Mouse (Mus musculus) heart, embryonic 11.5 days (tissue): ENCODE data around the gene Cox4i1. TPM values are rescaled to one million over a fixed set of nuclear protein-coding genes. Genes with fewer than 3 reads are reported as not detected.

Experiments used
- ATAC-seq: fragments of 200-750 bp; cut with Nextera tagmentation; replicated peaks from 2 replicates; pipeline ENCODE4 v1.8.0; 2017; ENCODE audit warnings: moderate library complexity; ENCODE audit not compliant: insufficient number of reproducible peaks, low FRiP score, low TSS enrichment
- H3K27ac ChIP-seq: fragments of 300-500 bp; sonication (generic); 2 replicates; pipeline ENCODE4 v1.5.1; 2014; ENCODE audit warnings: mild to moderate bottlenecking, low read depth, low read length
- H3K27me3 ChIP-seq: fragments of 300-500 bp; sonication (generic); 2 replicates; pipeline ENCODE4 v1.6.1; 2014; ENCODE audit warnings: mild to moderate bottlenecking, low read length, mixed read lengths; ENCODE audit not compliant: control insufficient read depth, insufficient read depth
- H3K36me3 ChIP-seq: fragments of 300-500 bp; sonication (generic); 2 replicates; pipeline ENCODE4 v1.6.1; 2014; ENCODE audit warnings: mild to moderate bottlenecking, low read length, moderate library complexity, mixed read lengths; ENCODE audit not compliant: control insufficient read depth, insufficient read depth
- H3K4me1 ChIP-seq: fragments of 300-500 bp; sonication (generic); 2 replicates; pipeline ENCODE4 v1.6.1; 2014; ENCODE audit warnings: low read length; ENCODE audit not compliant: control insufficient read depth, insufficient read depth
- H3K4me2 ChIP-seq: fragments of 300-500 bp; sonication (generic); 2 replicates; pipeline ENCODE4 v1.6.1; 2014; ENCODE audit warnings: mild to moderate bottlenecking, moderate library complexity
- H3K4me3 ChIP-seq: fragments of 300-500 bp; sonication (generic); 2 replicates; pipeline ENCODE4 v1.5.1; 2014; ENCODE audit warnings: low read depth, low read length
- H3K9ac ChIP-seq: fragments of 300-500 bp; sonication (generic); 2 replicates; pipeline ENCODE4 v1.6.1; 2014; ENCODE audit warnings: mild to moderate bottlenecking, low read depth, low read length, moderate library complexity
- H3K9me3 ChIP-seq: fragments of 300-500 bp; sonication (generic); replicated peaks from 2 replicates; pipeline ENCODE4 v1.6.1; 2016; ENCODE audit warnings: low read length; ENCODE audit not compliant: control insufficient read depth
- WGBS: fragments of 180-500 bp; shearing (Covaris S2); extraction: QIAGEN DNeasy Blood & Tissue Kit; methylation state at CpG from one replicate; pipeline ENCODE4 v1.1.7; 2014; ENCODE audit not compliant: insufficient replicate concordance; 5-methylcytosine and 5-hydroxymethylcytosine counted together
- polyA plus RNA-seq: library from polyadenylated mRNA; unstranded; fragments of >200 nt; fragmentation: Nextera tagmentation; extraction: Ambion mirVana; gene quantifications from 2 replicates; pipeline ENCODE4 v1.2.1, GENCODE M21; 2014

Gene Cox4i1
- polyA plus RNA-seq, 1 experiment from 2014 or later = 1,603 TPM

- Histone ChIP-seq H3K9me3 (no peaks in the 10 kb centered on the region), H3K4me2 (no peak overlapping the region), H3K4me1 (peaks cover 3% of the 10 kb centered on the region; the same call in 1 of the 2 replicates), H3K4me3 (no peak overlapping the region), H3K27ac (no peak overlapping the region), H3K36me3 (no peaks in the 10 kb centered on the region), H3K9ac (no peak overlapping the region), H3K27me3 (no peaks in the 10 kb centered on the region)
- no peak for ATAC-seq
- WGBS = 78% methylated on average over 7 of the region's 7 CpGs
Measured at GRCm38 (mm10) chr8:120644663-120645062, 23.4 kb upstream of the Cox4i1 start.

- Histone ChIP-seq H3K27me3 (no peaks in the 10 kb centered on the region), H3K9me3 (no peaks in the 10 kb centered on the region), H3K9ac (no peak within 1 kb of the TSS), H3K4me2 (no peak within 1 kb of the TSS), H3K4me1 (no peaks in the 10 kb centered on the region), H3K4me3 (no peak within 1 kb of the TSS), H3K27ac (no peak within 1 kb of the TSS), H3K36me3 (no peaks in the 10 kb centered on the region)
- WGBS = 59% methylated on average over 7 of the region's 7 CpGs
- ATAC-seq = no peak
Measured at GRCm38 (mm10) chr8:120647532-120647931, 20.5 kb upstream of the Cox4i1 start, which contains the start of gene 1190005I06Rik. 1190005I06Rik (minus strand) TSS chr8:120647632.

DNA sequence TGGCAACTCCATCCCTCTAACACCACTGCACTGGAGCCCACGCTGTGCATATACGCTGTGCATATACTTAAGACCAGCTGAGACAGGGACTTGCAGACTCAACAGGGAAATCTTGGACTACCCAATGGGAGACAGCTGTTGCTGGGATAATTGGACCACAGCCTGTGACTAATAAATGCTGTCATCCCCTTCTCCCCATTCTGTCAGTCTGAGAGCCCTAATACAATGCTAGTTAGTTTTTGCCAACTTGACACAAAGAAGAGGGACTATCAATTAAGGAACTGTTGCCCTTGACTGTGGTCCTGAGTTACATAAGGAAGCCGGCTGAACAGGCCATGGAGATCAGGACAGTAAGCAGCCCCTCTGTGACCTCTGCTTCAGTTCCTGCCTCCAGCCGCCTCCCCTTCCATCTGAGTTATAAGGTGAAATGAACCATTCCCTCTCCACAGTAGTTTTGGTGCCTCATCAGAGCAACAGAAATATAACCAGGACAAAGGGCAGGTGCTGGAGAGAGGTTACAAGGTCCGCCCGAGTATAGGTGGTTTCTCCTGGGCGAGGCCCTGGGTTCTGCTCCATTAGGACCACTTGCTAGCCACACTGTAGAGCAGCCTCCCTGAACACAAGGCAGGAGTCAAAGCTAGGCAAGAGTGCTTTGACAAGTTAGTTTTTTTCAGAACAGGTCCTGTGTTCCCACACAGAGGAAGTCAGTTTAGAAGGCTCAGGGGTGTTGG lies 11.5 kb upstream of the Cox4i1 start:
- H3K4me3 ChIP-seq = no peak overlapping the region

DNA sequence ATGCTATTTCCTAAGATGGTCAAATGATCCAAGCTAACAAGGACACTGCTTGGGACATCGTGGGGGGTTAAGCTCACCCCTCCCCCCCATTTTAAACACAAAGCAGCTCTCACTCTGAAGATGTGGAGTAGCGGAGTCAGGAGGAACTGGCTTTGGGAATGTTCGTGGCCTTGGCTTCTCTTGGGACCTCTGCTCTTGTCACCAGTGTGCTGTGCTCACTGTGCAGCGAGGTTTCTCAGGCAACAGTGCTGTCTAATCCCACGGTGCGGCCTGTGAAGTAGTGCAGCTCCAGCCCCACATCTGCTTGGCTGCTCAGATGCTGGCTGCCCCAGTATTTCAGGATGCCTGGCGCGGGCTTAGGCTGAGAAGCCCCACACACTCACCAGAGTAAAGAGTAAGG lies 10.6 kb upstream of the Cox4i1 start:
- ATAC-seq = no peak
- Histone ChIP-seq H3K4me1 (no peaks in the 10 kb centered on the region), H3K9ac (no peak overlapping the region), H3K9me3 (no peaks in the 10 kb centered on the region), H3K27me3 (no peaks in the 10 kb centered on the region), H3K27ac (no peak overlapping the region), H3K4me3 (no peak overlapping the region), H3K4me2 (no peak overlapping the region), H3K36me3 (peaks cover 37% of the 10 kb centered on the region)
- WGBS = 91% methylated on average over 8 of the region's 8 CpGs

More for the DNA sequence above, 11.5 kb upstream of the Cox4i1 start:
- Histone ChIP-seq H3K9me3 (no peaks in the 10 kb centered on the region), H3K27ac (no peak overlapping the region), H3K9ac (no peak overlapping the region), H3K27me3 (no peaks in the 10 kb centered on the region), H3K4me1 (no peaks in the 10 kb centered on the region), H3K36me3 (peaks cover 37% of the 10 kb centered on the region), H3K4me2 (no peak overlapping the region)
- no peak for ATAC-seq
- 88% methylated on average over 7 of the region's 7 CpGs for WGBS

- H3K27ac ChIP-seq = no peak overlapping the region
- 80% methylated on average over 6 of the region's 6 CpGs for WGBS
- ATAC-seq = no peak
Measured at GRCm38 (mm10) chr8:120664566-120664965, 3.5 kb upstream of the Cox4i1 start.

DNA sequence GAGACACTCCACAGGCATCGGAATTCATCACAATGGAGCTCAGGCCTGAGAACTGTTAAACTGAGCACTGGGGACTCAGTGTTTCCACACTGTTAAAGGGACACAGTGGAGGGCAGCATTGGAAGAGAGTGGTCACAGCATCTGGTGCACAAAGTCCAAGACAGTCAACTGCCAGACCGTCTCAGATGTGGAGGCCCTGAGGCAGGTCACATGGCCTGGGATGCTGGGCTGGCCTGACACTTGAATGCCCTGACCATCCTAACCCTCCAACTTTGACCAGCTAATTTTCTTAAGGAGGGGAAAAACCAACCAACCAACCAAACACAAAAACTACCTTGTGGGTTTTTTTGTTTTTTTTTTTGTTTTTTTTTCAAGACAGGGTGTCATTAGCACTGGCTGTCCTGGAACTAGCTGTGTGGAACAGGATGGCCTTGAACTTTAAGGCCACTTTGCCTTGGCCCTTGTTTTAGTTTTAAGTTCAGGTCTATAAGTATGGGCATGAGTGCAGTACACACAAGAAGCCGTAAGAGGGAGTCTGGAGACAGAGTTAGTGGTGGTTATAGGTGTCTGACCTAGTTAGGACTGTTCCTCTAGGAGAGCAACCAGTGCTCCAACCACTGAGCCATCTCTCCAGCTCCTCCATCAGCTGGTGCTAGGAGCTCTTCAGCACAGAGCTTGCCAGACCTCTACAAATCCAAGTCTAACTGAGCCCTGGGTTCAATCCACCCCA lies 2.1 kb upstream of the Cox4i1 start:
- Histone ChIP-seq H3K4me1 (peaks cover 35% of the 10 kb centered on the region), H3K27me3 (no peaks in the 10 kb centered on the region), H3K4me3 (peak overlapping the region; percentile 88; the same call in 1 of the 2 replicates), H3K9ac (no peak overlapping the region), H3K27ac (no peak overlapping the region), H3K4me2 (peak overlapping the region; percentile 92), H3K9me3 (no peaks in the 10 kb centered on the region), H3K36me3 (peaks cover 10% of the 10 kb centered on the region)
- WGBS = 69% methylated on average over 3 of the region's 3 CpGs
- no peak for ATAC-seq

More at GRCm38 (mm10) chr8:120664566-120664965, 3.5 kb upstream of the Cox4i1 start:
- Histone ChIP-seq H3K36me3 (no peaks in the 10 kb centered on the region), H3K9me3 (no peaks in the 10 kb centered on the region), H3K4me2 (no peak overlapping the region; the same call in 1 of the 2 replicates), H3K27me3 (no peaks in the 10 kb centered on the region), H3K4me1 (peaks cover 32% of the 10 kb centered on the region), H3K9ac (peak overlapping the region; percentile 36; the same call in 1 of the 2 replicates), H3K4me3 (no peak overlapping the region)

GRCm38 (mm10) chr8:120666807-120667470 lies 1.1 kb upstream of the Cox4i1 start:
- Histone ChIP-seq H3K9ac (peak overlapping the region; percentile 93), H3K4me1 (peaks cover 38% of the 10 kb centered on the region)

DNA sequence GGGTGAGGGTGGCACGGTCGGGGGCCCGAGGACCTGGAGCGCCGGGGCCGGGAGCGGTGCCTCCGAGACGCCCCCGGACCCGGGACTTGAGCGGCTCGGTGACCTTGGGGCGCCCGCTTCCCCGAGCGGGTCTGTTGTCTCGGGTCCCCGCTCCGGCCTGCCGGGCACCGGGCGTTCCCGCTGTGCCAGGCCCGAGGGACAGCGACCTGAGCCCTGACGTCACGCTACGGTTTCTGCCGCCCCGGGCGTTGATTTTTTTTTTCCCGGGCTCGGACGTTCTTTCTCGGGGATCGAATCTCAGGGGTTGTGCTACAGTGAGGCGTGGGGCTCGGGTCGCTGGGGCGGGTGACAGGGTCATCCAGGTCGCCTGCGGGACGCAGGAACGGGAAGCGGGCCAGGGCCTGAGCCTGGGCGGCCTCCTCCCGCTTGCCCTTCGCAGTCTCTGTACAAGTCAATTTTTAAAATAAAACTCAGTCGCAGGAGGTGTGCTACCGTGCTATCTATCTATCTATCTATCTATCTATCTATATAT lies 418 bp downstream of the Cox4i1 start, which contains the start of gene Emc8:
Emc8 (minus strand) TSS at position 200 of the 532 bp plus-strand sequence.
- H3K27me3 ChIP-seq = no peaks in the 10 kb centered on the region
- under 1% methylated on average over 48 of the region's 51 CpGs for WGBS
- peak within 1 kb of the TSS; percentile 93 for H3K9ac ChIP-seq
- peak within 1 kb of the TSS; percentile 88 for H3K4me3 ChIP-seq
- peak within 1 kb of the TSS; percentile 86 for H3K27ac ChIP-seq
- ATAC-seq = no peak
- peaks cover 28% of the 10 kb centered on the region for H3K36me3 ChIP-seq
- H3K4me1 ChIP-seq = peaks cover 35% of the 10 kb centered on the region
- no peaks in the 10 kb centered on the region for H3K9me3 ChIP-seq
- peak within 1 kb of the TSS; percentile 92 for H3K4me2 ChIP-seq

More at GRCm38 (mm10) chr8:120666807-120667470, 1.1 kb upstream of the Cox4i1 start:
- H3K4me2 ChIP-seq = peak overlapping the region; percentile 92
- peaks cover 16% of the 10 kb centered on the region for H3K36me3 ChIP-seq
- H3K9me3 ChIP-seq = no peaks in the 10 kb centered on the region
- H3K4me3 ChIP-seq = peak overlapping the region; percentile 88
- no peak overlapping the region for H3K27ac ChIP-seq
- ATAC-seq = no peak
- WGBS = 5% methylated on average over 17 of the region's 17 CpGs
- no peaks in the 10 kb centered on the region for H3K27me3 ChIP-seq
